Mouse (Mus musculus) MEL (cell line): ENCODE data around the gene Calhm5. TPM values are rescaled to one million over a fixed set of nuclear protein-coding genes. Genes with fewer than 3 reads are reported as not detected.

Experiments used
- DNase-seq: peaks from one replicate; pipeline ENCODE4 v3.0.0; 2011; ENCODE audit warnings: low read depth, low spot score
- H3K27ac ChIP-seq: 2 replicates; pipeline ENCODE4 v1.5.1; 2012; ENCODE audit warnings: low read depth, mild to moderate bottlenecking, control low read depth, low read length, moderate library complexity; ENCODE audit not compliant: control insufficient read depth
- H3K27me3 ChIP-seq, 2 experiments: fragments of 150-350 bp in 1 of 2; sonication (generic) in 1 of 2; 2 replicates each; pipeline ENCODE4 v1.6.1; 2012; ENCODE audit warnings: low read length in 2 of 2, mild to moderate bottlenecking in 2 of 2, improper control_type of control experiment in 1 of 2, moderate library complexity in 1 of 2; ENCODE audit not compliant: insufficient read depth in 2 of 2, control insufficient read depth in 1 of 2
- H3K36me3 ChIP-seq, 2 experiments: 2 replicates each; pipeline ENCODE4 v1.6.1; 2012 to 2014; ENCODE audit warnings: low read length in 2 of 2, improper control_type of control experiment in 1 of 2, inconsistent platforms in 1 of 2, mild to moderate bottlenecking in 1 of 2; ENCODE audit not compliant: insufficient read depth in 2 of 2, control insufficient read depth in 1 of 2
- H3K4me1 ChIP-seq, 2 experiments: fragments of 150-350 bp in 1 of 2; sonication (generic) in 1 of 2; 2 replicates each; pipeline ENCODE4 v1.6.1; 2012; ENCODE audit warnings: low read length in 2 of 2, improper control_type of control experiment in 1 of 2, mild to moderate bottlenecking in 1 of 2; ENCODE audit not compliant: insufficient read depth in 2 of 2, control insufficient read depth in 1 of 2
- H3K4me3 ChIP-seq, 2 experiments: fragments of 150-350 bp in 1 of 2; sonication (generic) in 1 of 2; 2 replicates each; pipeline ENCODE4 v1.5.1; 2012; ENCODE audit warnings: low read depth in 2 of 2, low read length in 2 of 2, mild to moderate bottlenecking in 2 of 2, moderate library complexity in 2 of 2, control low read depth in 1 of 2, improper control_type of control experiment in 1 of 2; ENCODE audit not compliant: control insufficient read depth in 1 of 2, insufficient read depth in 1 of 2
- H3K79me2 ChIP-seq: 2 replicates; pipeline ENCODE4 v1.6.1; 2012; ENCODE audit warnings: mild to moderate bottlenecking, low read length, moderate library complexity; ENCODE audit not compliant: control insufficient read depth, poor library complexity, insufficient read depth
- H3K9ac ChIP-seq: 2 replicates; pipeline ENCODE4 v1.6.1; 2012; ENCODE audit warnings: low read depth, mild to moderate bottlenecking, control low read depth, low read length, moderate library complexity; ENCODE audit not compliant: control insufficient read depth, poor library complexity, severe bottlenecking
- H3K9me3 ChIP-seq: fragments of 150-350 bp; sonication (generic); replicated peaks from 2 replicates; pipeline ENCODE4 v1.6.1; 2012; ENCODE audit warnings: mild to moderate bottlenecking, low read length, improper control_type of control experiment, moderate library complexity; ENCODE audit not compliant: insufficient read depth
- CTCF ChIP-seq, 3 experiments: IDR thresholded peaks in 2 of 3; conservative IDR thresholded peaks in 1 of 3; 2 replicates each; pipeline ENCODE4 v1.5.1; 2011 to 2012; ENCODE audit warnings: low read length in 3 of 3, low read depth in 2 of 3, mild to moderate bottlenecking in 2 of 3, improper control_type of control experiment in 1 of 3, inconsistent platforms in 1 of 3, mixed read lengths in 1 of 3, moderate library complexity in 1 of 3; ENCODE audit not compliant: control insufficient read depth in 1 of 3, insufficient read depth in 1 of 3, poor library complexity in 1 of 3, severe bottlenecking in 1 of 3
- E2F4 ChIP-seq: IDR thresholded peaks from 2 replicates; pipeline ENCODE4 v1.6.1; 2011; ENCODE audit warnings: low read depth, low read length, improper control_type of control experiment, borderline replicate concordance
- ELF1 ChIP-seq: IDR thresholded peaks from 2 replicates; pipeline ENCODE4 v1.6.1; 2014; ENCODE audit warnings: low read depth, mild to moderate bottlenecking, inconsistent platforms, low read length, improper control_type of control experiment, moderate library complexity
- EP300 ChIP-seq, 2 experiments: IDR thresholded peaks; 2 replicates each; pipeline ENCODE4 v1.6.1; 2011; ENCODE audit warnings: improper control_type of control experiment in 2 of 2, low read length in 2 of 2, low read depth in 1 of 2, mild to moderate bottlenecking in 1 of 2
- GABPA ChIP-seq: IDR thresholded peaks from 2 replicates; pipeline ENCODE4 v1.6.1; 2012; ENCODE audit warnings: low read depth, mild to moderate bottlenecking, inconsistent platforms, low read length, improper control_type of control experiment, moderate library complexity
- GATA1 ChIP-seq: IDR thresholded peaks from 2 replicates; pipeline ENCODE4 v1.6.1; 2011; ENCODE audit warnings: low read depth, low read length, improper control_type of control experiment
- HCFC1 ChIP-seq: IDR thresholded peaks from 2 replicates; pipeline ENCODE4 v1.6.1; 2012; ENCODE audit warnings: low read depth, mild to moderate bottlenecking, inconsistent platforms, low read length, improper control_type of control experiment, moderate library complexity
- MAFK ChIP-seq: IDR thresholded peaks from 2 replicates; pipeline ENCODE4 v1.6.1; 2011; ENCODE audit warnings: low read depth, mild to moderate bottlenecking, low read length, improper control_type of control experiment, borderline replicate concordance
- MAX ChIP-seq: IDR thresholded peaks from 2 replicates; pipeline ENCODE4 v1.6.1; 2011; ENCODE audit warnings: low read length, improper control_type of control experiment
- MYC ChIP-seq: IDR thresholded peaks from 2 replicates; pipeline ENCODE4 v1.6.1; 2011; ENCODE audit warnings: low read depth, mild to moderate bottlenecking, low read length, improper control_type of control experiment, moderate library complexity
- RCOR1 ChIP-seq: IDR thresholded peaks from 2 replicates; pipeline ENCODE4 v1.6.1; 2012; ENCODE audit warnings: low read depth, mild to moderate bottlenecking, inconsistent platforms, low read length, improper control_type of control experiment
- SMC3 ChIP-seq: IDR thresholded peaks from 2 replicates; pipeline ENCODE4 v1.6.1; 2011; ENCODE audit warnings: low read depth, low read length, improper control_type of control experiment
- TAL1 ChIP-seq: IDR thresholded peaks from 2 replicates; pipeline ENCODE4 v1.6.1; 2012; ENCODE audit warnings: mild to moderate bottlenecking, inconsistent platforms, low read length, moderate library complexity, mixed read lengths
- USF1 ChIP-seq: IDR thresholded peaks from 2 replicates; pipeline ENCODE4 v1.6.1; 2014; ENCODE audit warnings: low read depth, mild to moderate bottlenecking, inconsistent platforms, low read length, improper control_type of control experiment, moderate library complexity
- ZC3H11A ChIP-seq: IDR thresholded peaks from 2 replicates; pipeline ENCODE4 v1.6.1; 2012; ENCODE audit warnings: low read depth, mild to moderate bottlenecking, inconsistent platforms, low read length, improper control_type of control experiment
- ZMIZ1 ChIP-seq: IDR thresholded peaks from 2 replicates; pipeline ENCODE4 v1.6.1; 2012; ENCODE audit warnings: low read depth, mild to moderate bottlenecking, inconsistent platforms, low read length, improper control_type of control experiment, moderate library complexity
- ZNF384 ChIP-seq: IDR thresholded peaks from 2 replicates; pipeline ENCODE4 v1.6.1; 2012; ENCODE audit warnings: low read depth, mild to moderate bottlenecking, inconsistent platforms, low read length, improper control_type of control experiment
- polyA plus RNA-seq, 2 experiments: library from polyadenylated mRNA; stranded (reverse) in 1 of 2; unstranded in 1 of 2; fragments of >175 nt in 1 of 2; fragments of >200 nt in 1 of 2; gene quantifications; 2 replicates each; pipeline versions ENCODE4 v1.2.1 to v1.2.4; 2012; ENCODE audit warnings: low replicate concordance in 2 of 2, low read depth in 1 of 2; ENCODE audit not compliant: insufficient read length in 2 of 2, insufficient read depth in 1 of 2, missing spikeins in 1 of 2
- total RNA-seq: library from RNA; depleted of rRNA; stranded (reverse); fragments of 300-350 nt; gene quantifications from 2 replicates; pipeline ENCODE4 v1.2.3, GENCODE M21; 2012

Gene Calhm5
- total and polyA plus RNA-seq, 3 experiments: not detected

- no peaks in the 10 kb centered on the region for H3K4me1 ChIP-seq
- no peak for DNase-seq
- no peak overlapping the region for H3K27ac ChIP-seq
- H3K27me3 ChIP-seq: no peaks in the 10 kb centered on the region; a peak in 1 of 4 replicates
- TF ChIP-seq ELF1: no peak
- TF ChIP-seq E2F4: no peak
- TF ChIP-seq MAFK: no peak
- TF ChIP-seq EP300 (IDR thresholded peaks at IDR 0.05; ENCODE audit: low read depth in 1 of 2, low read length in 2 of 2): no peak
- TF ChIP-seq ZNF384: no peak
- TF ChIP-seq MAX: no peak
- no peak for TF ChIP-seq RCOR1
- no peak for TF ChIP-seq CTCF (IDR thresholded peaks at IDR 0.05 in 2 of 3, conservative IDR thresholded peaks at IDR 0.05 in 1 of 3; ENCODE audit: control insufficient read depth in 1 of 3, insufficient read depth in 1 of 3, low read depth in 2 of 3, low read length in 3 of 3, poor library complexity in 1 of 3, severe bottlenecking in 1 of 3)
- no peak for TF ChIP-seq SMC3
- no peak for TF ChIP-seq ZMIZ1
- TF ChIP-seq ZC3H11A: no peak
- no peak for TF ChIP-seq GATA1
- no peak for TF ChIP-seq TAL1
- H3K9me3 ChIP-seq: no peaks in the 10 kb centered on the region
- H3K4me3 ChIP-seq: no peak overlapping the region
- H3K79me2 ChIP-seq: no peaks in the 10 kb centered on the region
- no peak overlapping the region for H3K9ac ChIP-seq
- H3K36me3 ChIP-seq: no peaks in the 10 kb centered on the region
These were observed 9.8 kb downstream of the Calhm5 start for GRCm38 (mm10) chr10:34086514-34086913.

DNA sequence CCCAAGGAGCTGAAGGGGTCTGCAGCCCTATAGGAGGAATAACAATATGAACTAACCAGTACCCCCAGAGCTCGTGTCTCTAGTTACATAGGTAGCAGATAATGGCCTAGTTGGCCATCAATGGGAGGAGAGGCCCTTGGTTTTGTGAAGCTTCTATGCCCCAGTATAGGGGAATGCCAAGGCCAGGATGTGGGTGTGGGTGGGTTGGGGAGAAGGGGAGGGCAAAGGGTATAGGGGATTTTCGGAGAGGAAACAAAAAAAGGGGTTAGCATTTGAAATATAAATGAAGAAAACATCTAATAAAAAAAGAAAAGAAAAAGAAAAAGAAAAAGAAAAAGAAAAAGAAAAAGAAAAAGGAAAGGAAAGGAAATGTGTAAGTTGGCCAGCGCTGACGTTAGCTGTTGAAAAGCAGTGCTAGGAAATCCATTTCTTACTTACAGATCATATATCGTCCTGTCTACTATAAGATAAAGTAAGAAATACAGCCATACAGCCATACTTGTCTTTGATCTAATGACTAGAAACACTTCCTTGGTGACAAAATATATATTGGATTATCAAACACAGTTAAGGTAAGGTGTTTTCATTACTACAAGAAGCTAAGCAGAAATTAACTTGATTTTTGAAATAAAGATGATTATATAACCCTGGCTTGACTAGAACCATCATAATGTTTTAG is 21.7 kb downstream of the Calhm5 start:
- Histone ChIP-seq H3K36me3 (no peaks in the 10 kb centered on the region), H3K9me3 (no peaks in the 10 kb centered on the region), H3K9ac (no peak overlapping the region), H3K4me1 (no peaks in the 10 kb centered on the region; a peak in 1 of 4 replicates), H3K79me2 (no peaks in the 10 kb centered on the region), H3K27ac (no peak overlapping the region), H3K4me3 (no peak overlapping the region), H3K27me3 (no peaks in the 10 kb centered on the region; a peak in 1 of 4 replicates)
- DNase-seq: no peak
- TF ChIP-seq USF1 (no peak), ZC3H11A (no peak), ELF1 (no peak), E2F4 (no peak), GABPA (no peak), ZNF384 (no peak), MYC (no peak), HCFC1 (no peak), TAL1 (no peak), ZMIZ1 (no peak)
